Mouse (Mus musculus) embryonic facial prominence, embryonic 12.5 days (tissue): ENCODE data around the gene Lztfl1. TPM values are rescaled to one million over a fixed set of nuclear protein-coding genes. Genes with fewer than 3 reads are reported as not detected.
"Not testable (repeated sequence)": the region's sequence is repeated elsewhere in the genome, so short reads cannot be mapped to it uniquely, and the experiment has no call there.

ENCODE experiments used
- ATAC-seq: fragments of 200-750 bp; cut with Nextera tagmentation; 2 replicates; pipeline ENCODE4 v1.8.0; 2017; ENCODE audit not compliant: insufficient number of reproducible peaks, insufficient read depth, low FRiP score, low TSS enrichment
- H3K27ac ChIP-seq: fragments of 300-500 bp; sonication (generic); 2 replicates; pipeline ENCODE4 v1.5.1; 2016; ENCODE audit warnings: mild to moderate bottlenecking
- H3K27me3 ChIP-seq: fragments of 300-500 bp; sonication (generic); 2 replicates; pipeline ENCODE4 v1.6.1; 2016; ENCODE audit warnings: mild to moderate bottlenecking, moderate library complexity
- H3K36me3 ChIP-seq: fragments of 300-500 bp; sonication (generic); 2 replicates; pipeline ENCODE4 v1.6.1; 2016; ENCODE audit warnings: mild to moderate bottlenecking
- H3K4me1 ChIP-seq: fragments of 300-500 bp; sonication (generic); 2 replicates; pipeline ENCODE4 v1.6.1; 2016
- H3K4me2 ChIP-seq: fragments of 300-500 bp; sonication (generic); replicated peaks from 2 replicates; pipeline ENCODE4 v1.6.1; 2016; ENCODE audit warnings: mild to moderate bottlenecking, moderate library complexity
- H3K4me3 ChIP-seq: fragments of 300-500 bp; sonication (generic); 2 replicates; pipeline ENCODE4 v1.5.1; 2016; ENCODE audit warnings: mild to moderate bottlenecking
- H3K9ac ChIP-seq: fragments of 300-500 bp; sonication (generic); 2 replicates; pipeline ENCODE4 v1.6.1; 2016; ENCODE audit warnings: mild to moderate bottlenecking, moderate library complexity
- H3K9me3 ChIP-seq: fragments of 300-500 bp; sonication (generic); 2 replicates; pipeline ENCODE4 v1.6.1; 2016; ENCODE audit warnings: mild to moderate bottlenecking, moderate library complexity
- WGBS: fragments of 180-500 bp; shearing (Covaris S2); methylation state at CpG from one replicate; pipeline ENCODE4 v1.1.7; 2016; 5-methylcytosine and 5-hydroxymethylcytosine counted together
- polyA plus RNA-seq: library from polyadenylated mRNA; unstranded; fragments of >200 nt; fragmentation: Nextera tagmentation; extraction: Ambion mirVana; gene quantifications from 2 replicates; pipeline ENCODE4 v1.2.1, GENCODE M21; 2016

Lztfl1 gene
- polyA plus RNA-seq, 1 experiment from 2014 or later: 55.4 TPM

DNA sequence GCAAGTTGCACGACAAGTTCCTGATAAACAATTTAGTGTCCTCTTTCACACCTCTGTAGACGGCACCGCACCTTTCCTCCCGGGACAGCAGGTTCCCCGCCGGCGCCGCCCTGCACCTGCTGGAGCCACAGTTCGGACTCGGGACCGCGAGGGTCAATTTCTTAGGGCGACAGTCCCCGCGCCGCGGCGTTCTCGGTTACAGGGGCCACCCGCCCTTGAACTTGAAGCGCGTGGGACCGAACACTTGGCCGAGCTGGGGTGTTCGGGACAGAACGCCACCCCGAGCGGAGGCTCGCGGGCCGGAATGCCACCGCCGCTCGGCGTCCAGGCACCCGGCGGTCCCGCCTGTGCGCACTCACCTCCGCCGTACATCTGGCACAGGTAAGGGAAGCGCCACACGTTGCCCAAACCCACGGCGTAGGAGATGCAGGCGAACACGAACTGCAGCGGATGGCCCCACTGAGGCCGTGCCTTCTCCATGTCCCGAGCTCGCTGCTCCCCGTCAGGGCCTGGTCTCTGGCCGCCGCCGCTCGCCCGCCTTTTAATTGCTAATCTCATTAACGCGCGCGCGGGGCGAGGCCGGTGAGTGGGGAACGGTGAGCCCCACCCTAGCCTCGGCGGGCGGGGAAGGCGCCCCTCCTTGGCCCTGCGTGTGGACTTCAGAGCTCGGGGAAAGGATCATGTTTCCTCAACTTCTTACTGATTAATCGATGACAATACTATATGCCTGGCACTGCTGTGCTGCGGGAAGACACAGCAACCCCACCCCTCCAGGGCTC, 39.0 kb downstream of the Lztfl1 start, which contains the start of the genes Ccr9 and Slc6a20a:
Gene Ccr9, plus strand, starts transcription at position 113 of the 779 bp plus-strand sequence.
Gene Slc6a20a, minus strand, starts transcription at position 559 of the 779 bp plus-strand sequence.
- peaks cover 9% of the 10 kb centered on the region for H3K4me1 ChIP-seq
- H3K9ac ChIP-seq: peak within 1 kb of the TSS; percentile 33; the same call in 1 of the 2 replicates
- H3K4me3 ChIP-seq: peak within 1 kb of the TSS; percentile 42
- H3K27me3 ChIP-seq: peaks cover 55% of the 10 kb centered on the region
- no peaks in the 10 kb centered on the region for H3K36me3 ChIP-seq
- no peaks in the 10 kb centered on the region for H3K9me3 ChIP-seq
- H3K27ac ChIP-seq: no peak within 1 kb of the TSS
- under 1% methylated on average over 73 of the region's 73 CpGs for WGBS
- no peak for ATAC-seq
- peak within 1 kb of the TSS; percentile 75 for H3K4me2 ChIP-seq

DNA sequence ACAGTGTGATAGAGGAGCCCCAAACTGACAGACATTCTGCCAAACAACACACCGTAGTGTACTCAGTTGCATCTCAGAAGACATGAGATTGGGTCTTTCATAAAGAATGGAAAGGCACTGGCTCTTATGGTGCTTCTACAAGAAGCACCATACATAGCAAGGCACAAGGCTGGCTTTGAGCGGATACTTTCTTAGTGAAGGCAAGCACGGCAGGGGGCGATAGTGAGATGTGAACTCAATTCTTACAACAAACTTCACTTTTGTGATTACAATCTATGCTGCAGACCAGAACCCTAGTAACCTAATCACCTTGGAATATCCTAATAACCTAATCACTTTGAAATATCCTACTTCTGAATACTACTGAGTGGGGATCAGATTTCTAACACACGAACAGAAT, 51.9 kb downstream of the Lztfl1 start:
- Histone ChIP-seq H3K4me3 (no peak overlapping the region), H3K27ac (no peak overlapping the region), H3K4me1 (no peaks in the 10 kb centered on the region), H3K36me3 (no peaks in the 10 kb centered on the region), H3K9me3 (no peaks in the 10 kb centered on the region), H3K27me3 (no peaks in the 10 kb centered on the region), H3K9ac (no peak overlapping the region), H3K4me2 (no peak overlapping the region)
- no peak for ATAC-seq
- WGBS: 50% methylated on average over 5 of the region's 5 CpGs

- 85% methylated on average over 18 of the region's 18 CpGs for WGBS
- H3K4me2 ChIP-seq: not testable (repeated sequence)
Measured at GRCm38 (mm10) chr9:123659986-123660676, 57.4 kb downstream of the Lztfl1 start.

GRCm38 (mm10) chr9:123658981-123659380, 58.5 kb downstream of the Lztfl1 start:
- H3K36me3 ChIP-seq: no peaks in the 10 kb centered on the region
- no peak overlapping the region for H3K4me2 ChIP-seq
- H3K9ac ChIP-seq: no peak overlapping the region
- no peak for ATAC-seq
- no peaks in the 10 kb centered on the region for H3K27me3 ChIP-seq
- H3K9me3 ChIP-seq: no peaks in the 10 kb centered on the region
- no peaks in the 10 kb centered on the region for H3K4me1 ChIP-seq
- H3K4me3 ChIP-seq: no peak overlapping the region
- H3K27ac ChIP-seq: no peak overlapping the region

More at GRCm38 (mm10) chr9:123659986-123660676, 57.4 kb downstream of the Lztfl1 start:
- H3K4me3 ChIP-seq, H3K36me3 ChIP-seq, H3K27ac ChIP-seq, H3K9me3 ChIP-seq, H3K4me1 ChIP-seq, H3K27me3 ChIP-seq, H3K9ac ChIP-seq, ATAC-seq: not testable (repeated sequence)

GRCm38 (mm10) chr9:123657457-123657856, 60.0 kb downstream of the Lztfl1 start:
- no peak overlapping the region for H3K9ac ChIP-seq
- no peaks in the 10 kb centered on the region for H3K36me3 ChIP-seq
- WGBS: 77% methylated on average over 3 of the region's 3 CpGs
- H3K27me3 ChIP-seq: no peaks in the 10 kb centered on the region
- no peak for ATAC-seq
- H3K4me1 ChIP-seq: no peaks in the 10 kb centered on the region
- no peak overlapping the region for H3K4me2 ChIP-seq
- H3K9me3 ChIP-seq: no peaks in the 10 kb centered on the region
- H3K27ac ChIP-seq: no peak overlapping the region
- H3K4me3 ChIP-seq: no peak overlapping the region

DNA sequence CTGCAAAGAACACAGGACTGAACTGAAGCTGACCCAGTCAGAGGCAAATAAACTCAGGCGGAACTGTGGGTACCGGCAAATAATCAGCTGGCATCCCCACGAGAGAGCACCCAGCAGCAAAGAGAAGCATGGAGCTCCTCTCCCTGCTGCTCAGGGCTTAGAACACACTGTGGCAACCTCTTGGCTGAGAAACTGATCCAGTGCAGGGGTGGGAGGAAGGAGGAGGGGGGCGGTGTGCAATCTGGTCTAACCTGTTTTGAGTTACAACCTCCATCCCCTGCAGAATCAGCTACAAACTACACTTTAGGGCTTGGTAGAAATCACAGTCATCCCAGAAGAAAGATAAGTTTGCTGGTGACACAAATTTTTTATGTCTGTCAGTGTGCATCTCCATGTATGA, 66.1 kb downstream of the Lztfl1 start:
- H3K36me3 ChIP-seq: no peaks in the 10 kb centered on the region
- H3K4me2 ChIP-seq: no peak overlapping the region
- 35% methylated on average over 4 of the region's 4 CpGs for whole genome bisulfite sequencing
- no peak overlapping the region for H3K9ac ChIP-seq
- H3K27ac ChIP-seq: no peak overlapping the region
- H3K9me3 ChIP-seq: no peaks in the 10 kb centered on the region
- H3K4me3 ChIP-seq: no peak overlapping the region
- ATAC-seq: no peak
- H3K4me1 ChIP-seq: no peaks in the 10 kb centered on the region
- no peaks in the 10 kb centered on the region for H3K27me3 ChIP-seq

- H3K9me3 ChIP-seq: no peaks in the 10 kb centered on the region
- no peak overlapping the region for H3K4me3 ChIP-seq
- no peak overlapping the region for H3K27ac ChIP-seq
- no peaks in the 10 kb centered on the region for H3K4me1 ChIP-seq
- H3K9ac ChIP-seq: no peak overlapping the region
- H3K27me3 ChIP-seq: no peaks in the 10 kb centered on the region
- H3K4me2 ChIP-seq: no peak overlapping the region
- WGBS: 77% methylated on average over 2 of the region's 2 CpGs
- no peak for ATAC-seq
- no peaks in the 10 kb centered on the region for H3K36me3 ChIP-seq
Measured at GRCm38 (mm10) chr9:123649785-123650511, 67.5 kb downstream of the Lztfl1 start.

Other genes starting within 250 kb of the Lztfl1 start
- 49.0 and 51.5 TPM in 2 replicates for gene Limd1, start 239.0 kb downstream of the Lztfl1 start, polyA plus RNA-seq
- gene Sacm1l, start 187.9 kb downstream of the Lztfl1 start, polyA plus RNA-seq: 48.9 and 49.6 TPM in 2 replicates
- 0.15 and 0.23 TPM in 2 replicates for gene Slc6a20b, start 85.1 kb downstream of the Lztfl1 start, polyA plus RNA-seq
- gene Ccr9, start 39.3 kb downstream of the Lztfl1 start, polyA plus RNA-seq: 0.18 and 0.29 TPM in 2 replicates
- gene Slc6a20a, start 38.8 kb downstream of the Lztfl1 start, polyA plus RNA-seq: 0.10 and 0.40 TPM in 2 replicates
- 0.12 and 0.19 TPM in 2 replicates for gene Cxcr6, start 88.8 kb upstream of the Lztfl1 start, polyA plus RNA-seq
- gene Fyco1, start 134.2 kb upstream of the Lztfl1 start, polyA plus RNA-seq: 13.6 and 13.9 TPM in 2 replicates
- gene Xcr1, start 144.3 kb upstream of the Lztfl1 start, polyA plus RNA-seq: not detected in 2 replicates